Mouse (Mus musculus) intestine, embryonic 16.5 days (tissue): ENCODE measurements around the gene Slfn2. TPM values are rescaled to one million over a fixed set of nuclear protein-coding genes. Genes with fewer than 3 reads are reported as not detected.
A peak's percentile ranks its signal among the peaks of the same experiment; 100 is the strongest.

Source experiments
- ATAC-seq: fragments of 200-750 bp; cut with Nextera tagmentation; 2 replicates; pipeline ENCODE4 v1.8.0; 2017; ENCODE audit warnings: moderate TSS enrichment, moderate library complexity
- H3K27ac ChIP-seq: fragments of 300-500 bp; sonication (generic); 2 replicates; pipeline ENCODE4 v1.5.1; 2014; ENCODE audit warnings: mild to moderate bottlenecking, low read length
- H3K27me3 ChIP-seq: fragments of 300-500 bp; sonication (generic); replicated peaks from 2 replicates; pipeline ENCODE4 v1.6.1; 2014; ENCODE audit warnings: low read length, control low read depth, mixed read lengths; ENCODE audit not compliant: control insufficient read depth, insufficient read depth
- H3K36me3 ChIP-seq: fragments of 300-500 bp; sonication (generic); 2 replicates; pipeline ENCODE4 v1.6.1; 2014; ENCODE audit warnings: low read length, control low read depth; ENCODE audit not compliant: control insufficient read depth, insufficient read depth
- H3K4me1 ChIP-seq: fragments of 300-500 bp; sonication (generic); 2 replicates; pipeline ENCODE4 v1.6.1; 2014; ENCODE audit warnings: low read length, control low read depth, mixed read lengths; ENCODE audit not compliant: control insufficient read depth, insufficient read depth
- H3K4me2 ChIP-seq: fragments of 300-500 bp; sonication (generic); 2 replicates; pipeline ENCODE4 v1.6.1; 2014; ENCODE audit warnings: low read depth, low read length, control low read depth
- H3K4me3 ChIP-seq: fragments of 300-500 bp; sonication (generic); 2 replicates; pipeline ENCODE4 v1.5.1; 2014; ENCODE audit warnings: mild to moderate bottlenecking, low read length
- H3K9ac ChIP-seq: fragments of 300-500 bp; sonication (generic); 2 replicates; pipeline ENCODE4 v1.6.1; 2014; ENCODE audit warnings: low read depth, low read length
- H3K9me3 ChIP-seq: fragments of 300-500 bp; sonication (generic); 2 replicates; pipeline ENCODE4 v1.6.1; 2016; ENCODE audit warnings: low read length, control low read depth; ENCODE audit not compliant: control insufficient read depth
- WGBS: fragments of 180-500 bp; shearing (Covaris S2); extraction: QIAGEN DNeasy Blood & Tissue Kit; methylation state at CpG from one replicate; pipeline ENCODE4 v1.1.7; 2014; 5-methylcytosine and 5-hydroxymethylcytosine counted together
- polyA plus RNA-seq: library from polyadenylated mRNA; unstranded; fragments of >200 nt; fragmentation: Nextera tagmentation; extraction: Ambion mirVana; gene quantifications from 2 replicates; pipeline ENCODE4 v1.2.1, GENCODE M21; 2015

The Slfn2 gene
- polyA plus RNA-seq, 1 experiment from 2014 or later, result 6.1 TPM

DNA sequence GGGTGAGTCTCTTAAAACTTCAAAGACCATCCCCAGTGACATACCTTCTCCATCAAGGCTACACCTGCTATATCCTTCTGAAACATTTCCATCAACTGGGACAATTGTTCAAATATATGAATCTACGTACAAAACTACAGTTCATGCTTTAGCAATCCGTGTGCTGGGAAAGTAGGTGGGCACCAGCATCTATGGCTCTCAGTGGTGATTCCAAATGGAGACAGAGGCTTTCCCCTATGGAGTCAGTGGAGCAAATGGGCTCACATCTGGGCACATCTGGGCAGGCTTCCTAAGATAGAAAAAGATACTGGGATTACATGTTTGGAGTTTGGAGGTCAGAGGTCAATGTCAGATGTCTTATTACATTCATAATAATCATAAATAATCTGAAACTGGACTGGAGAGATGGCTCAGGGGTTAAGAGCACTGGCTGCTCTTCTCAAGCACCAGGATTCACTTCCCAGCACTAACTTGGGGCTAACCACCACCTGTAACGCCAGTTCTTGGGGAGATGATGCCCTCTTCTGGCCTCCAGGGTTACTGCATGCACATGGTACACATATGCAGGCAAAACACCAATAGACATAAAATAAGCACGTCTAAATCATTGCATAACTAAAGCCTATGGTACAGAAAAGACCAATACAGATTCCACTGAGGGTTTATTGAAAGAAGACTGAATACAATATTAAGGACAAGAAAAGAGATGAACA lies 3.2 kb downstream of the Slfn2 start:
- Histone ChIP-seq H3K27ac (no peak overlapping the region), H3K4me2 (no peak overlapping the region), H3K4me1 (no peaks in the 10 kb centered on the region), H3K4me3 (no peak overlapping the region), H3K9ac (no peak overlapping the region), H3K36me3 (no peaks in the 10 kb centered on the region), H3K27me3 (no peaks in the 10 kb centered on the region), H3K9me3 (no peaks in the 10 kb centered on the region; the same call in 1 of the 2 replicates)
- ATAC-seq, result no peak
- 74% methylated on average over 4 of the region's 4 CpGs for WGBS

DNA sequence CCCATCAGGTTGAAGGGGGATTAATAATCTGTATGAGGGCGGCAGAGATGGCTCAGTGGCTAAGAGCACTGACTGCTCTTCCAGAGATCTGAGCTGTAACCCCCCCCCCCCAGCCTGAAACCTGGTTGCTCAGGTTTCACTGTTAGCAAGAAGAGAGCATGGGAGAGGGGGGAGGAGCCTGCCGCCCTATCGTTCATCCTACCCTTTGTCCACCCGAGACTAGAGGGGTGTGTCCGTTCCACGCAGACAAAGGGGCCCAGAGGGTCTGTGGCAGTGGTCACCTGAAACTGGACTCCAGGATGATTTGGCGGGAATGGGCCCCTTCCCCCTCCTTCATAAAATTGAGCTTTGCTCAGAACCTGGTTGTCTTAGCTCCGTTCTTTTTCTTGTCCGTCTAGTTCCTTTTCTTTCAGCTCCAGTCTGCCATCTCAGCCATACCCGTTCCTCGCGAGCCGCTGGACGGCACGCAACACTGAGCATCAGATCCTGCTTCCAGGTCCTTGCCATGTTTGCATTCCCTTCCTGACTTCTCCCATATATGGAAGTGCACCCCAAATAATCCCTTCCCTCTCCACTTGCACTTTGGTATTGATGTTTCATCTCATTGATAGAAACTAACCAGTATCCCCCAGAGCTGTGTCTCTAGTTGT lies 5.5 kb downstream of the Slfn2 start:
- Histone ChIP-seq H3K27ac (no peak overlapping the region), H3K27me3 (no peaks in the 10 kb centered on the region), H3K4me3 (no peak overlapping the region), H3K9me3 (no peaks in the 10 kb centered on the region; the same call in 1 of the 2 replicates), H3K4me1 (no peaks in the 10 kb centered on the region), H3K4me2 (no peak overlapping the region), H3K36me3 (no peaks in the 10 kb centered on the region), H3K9ac (no peak overlapping the region)
- ATAC-seq, result no peak
- 83% methylated on average over 15 of the region's 15 CpGs for WGBS

DNA sequence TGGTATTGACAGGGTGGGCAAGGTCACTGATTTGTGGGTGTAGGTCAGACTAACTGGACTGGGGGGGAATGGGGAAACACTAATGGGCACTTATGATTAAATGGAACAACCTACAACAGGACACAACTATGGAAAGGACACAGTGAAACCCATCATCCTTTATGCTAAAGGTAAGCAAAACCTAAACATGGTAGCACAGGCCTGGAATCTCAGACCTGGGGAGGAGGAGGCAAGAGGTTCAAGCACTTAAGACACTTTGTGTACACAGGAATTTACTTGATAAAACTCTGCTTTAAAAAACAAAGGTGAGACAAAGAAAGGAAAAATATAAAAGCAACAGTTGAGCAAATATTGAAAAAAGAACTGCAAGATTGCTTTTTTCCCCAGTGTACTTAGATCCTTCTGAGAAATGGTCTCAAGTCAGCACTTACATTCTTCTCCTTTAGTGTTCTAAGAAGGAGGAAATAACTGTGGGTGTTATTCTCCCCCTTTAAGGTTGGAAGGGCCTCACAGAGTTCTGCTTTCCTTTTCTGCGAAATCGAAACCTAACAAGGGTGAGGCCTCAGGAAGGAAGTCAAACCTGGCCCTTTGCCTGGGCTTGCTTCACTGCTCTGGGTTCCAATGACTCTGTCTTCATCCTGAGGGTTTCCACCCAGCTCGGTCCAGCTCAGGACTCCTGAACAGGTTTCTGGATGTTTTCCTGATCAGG lies 13.0 kb downstream of the Slfn2 start:
- WGBS, result 42% methylated on average over 3 of the region's 3 CpGs
- H3K4me3 ChIP-seq, result no peak overlapping the region
- no peak overlapping the region for H3K4me2 ChIP-seq
- H3K27me3 ChIP-seq, result no peaks in the 10 kb centered on the region
- peak; percentile 93 for ATAC-seq
- H3K27ac ChIP-seq, result peak overlapping the region; percentile 68
- no peak overlapping the region for H3K9ac ChIP-seq
- no peaks in the 10 kb centered on the region for H3K36me3 ChIP-seq
- 0 out of 2 replicates have a peak, but pooled peaks cover 5% of the 10 kb centered on the region for H3K4me1 ChIP-seq
- H3K9me3 ChIP-seq, result no peaks in the 10 kb centered on the region

GRCm38 (mm10) chr11:83078423-83079140 lies 13.7 kb downstream of the Slfn2 start:
- H3K4me3 ChIP-seq, result no peak overlapping the region
- ATAC-seq, result peak; percentile 67
- H3K4me1 ChIP-seq, result 0 out of 2 replicates have a peak, but pooled peaks cover 5% of the 10 kb centered on the region
- no peak overlapping the region for H3K9ac ChIP-seq
- 75% methylated on average over 5 of the region's 5 CpGs for WGBS
- no peaks in the 10 kb centered on the region for H3K27me3 ChIP-seq
- no peaks in the 10 kb centered on the region for H3K9me3 ChIP-seq
- no peak overlapping the region for H3K4me2 ChIP-seq
- peak overlapping the region; percentile 58 for H3K27ac ChIP-seq
- H3K36me3 ChIP-seq, result no peaks in the 10 kb centered on the region

- H3K27ac ChIP-seq, result no peak overlapping the region
- H3K4me2 ChIP-seq, result no peak overlapping the region
- 59% methylated on average over 9 of the region's 9 CpGs for WGBS
- H3K27me3 ChIP-seq, result no peaks in the 10 kb centered on the region
- 0 out of 2 replicates have a peak, but pooled peaks cover 5% of the 10 kb centered on the region for H3K4me1 ChIP-seq
- H3K9me3 ChIP-seq, result no peaks in the 10 kb centered on the region
- no peak overlapping the region for H3K9ac ChIP-seq
- no peak overlapping the region for H3K4me3 ChIP-seq
- no peaks in the 10 kb centered on the region for H3K36me3 ChIP-seq
- peak; percentile 59 for ATAC-seq
Observed at GRCm38 (mm10) chr11:83079487-83080199, 14.7 kb downstream of the Slfn2 start.

GRCm38 (mm10) chr11:83082741-83083473 lies 18.0 kb downstream of the Slfn2 start:
- no peaks in the 10 kb centered on the region for H3K36me3 ChIP-seq
- H3K4me1 ChIP-seq, result 0 out of 2 replicates have a peak, but pooled peaks cover 5% of the 10 kb centered on the region
- no peak for ATAC-seq
- no peaks in the 10 kb centered on the region for H3K27me3 ChIP-seq
- H3K27ac ChIP-seq, result no peak overlapping the region
- H3K4me3 ChIP-seq, result no peak overlapping the region
- H3K9ac ChIP-seq, result no peak overlapping the region
- 57% methylated on average over 7 of the region's 7 CpGs for WGBS
- no peak overlapping the region for H3K4me2 ChIP-seq
- H3K9me3 ChIP-seq, result no peaks in the 10 kb centered on the region

- ATAC-seq, result no peak
- no peaks in the 10 kb centered on the region for H3K36me3 ChIP-seq
- no peaks in the 10 kb centered on the region for H3K9me3 ChIP-seq
- 93% methylated on average over 2 of the region's 2 CpGs for WGBS
- H3K4me1 ChIP-seq, result no peaks in the 10 kb centered on the region
- no peak overlapping the region for H3K27ac ChIP-seq
- no peak overlapping the region for H3K9ac ChIP-seq
- H3K4me3 ChIP-seq, result no peak overlapping the region
- no peak overlapping the region for H3K4me2 ChIP-seq
- H3K27me3 ChIP-seq, result no peaks in the 10 kb centered on the region
Observed at GRCm38 (mm10) chr11:83084161-83084560, 19.2 kb downstream of the Slfn2 start.

- H3K27ac ChIP-seq, result no peak overlapping the region
- no peak overlapping the region for H3K9ac ChIP-seq
- no peaks in the 10 kb centered on the region for H3K9me3 ChIP-seq
- WGBS, result 88% methylated on average over 10 of the region's 10 CpGs
- no peaks in the 10 kb centered on the region for H3K27me3 ChIP-seq
- no peak overlapping the region for H3K4me2 ChIP-seq
- H3K36me3 ChIP-seq, result no peaks in the 10 kb centered on the region
- no peak for ATAC-seq
- no peak overlapping the region for H3K4me3 ChIP-seq
- H3K4me1 ChIP-seq, result no peaks in the 10 kb centered on the region
Observed at GRCm38 (mm10) chr11:83084761-83085160, 19.8 kb downstream of the Slfn2 start.
